Mouse (Mus musculus) liver, embryonic 16.5 days (tissue): ENCODE results near the gene Fuca1. TPM values are rescaled to one million over a fixed set of nuclear protein-coding genes. Genes with fewer than 3 reads are reported as not detected.

Experiments
- ATAC-seq: fragments of 200-750 bp; cut with Nextera tagmentation; 2 replicates; pipeline ENCODE4 v1.8.0; 2017; ENCODE audit warnings: low read depth, mild to moderate bottlenecking, moderate number of reproducible peaks, moderate library complexity
- H3K27ac ChIP-seq: fragments of 300-500 bp; sonication (generic); 2 replicates; pipeline ENCODE4 v1.5.1; 2014; ENCODE audit warnings: mild to moderate bottlenecking, low read length
- H3K27me3 ChIP-seq: fragments of 300-500 bp; sonication (generic); 2 replicates; pipeline ENCODE4 v1.6.1; 2014; ENCODE audit warnings: low read depth, low read length, mixed read lengths; ENCODE audit not compliant: control insufficient read depth, insufficient read depth
- H3K36me3 ChIP-seq: fragments of 300-500 bp; sonication (generic); 2 replicates; pipeline ENCODE4 v1.6.1; 2014; ENCODE audit warnings: mild to moderate bottlenecking; ENCODE audit not compliant: control insufficient read depth, insufficient read depth
- H3K4me1 ChIP-seq: fragments of 300-500 bp; sonication (generic); 2 replicates; pipeline ENCODE4 v1.6.1; 2014; ENCODE audit warnings: low read depth, low read length, mixed read lengths; ENCODE audit not compliant: control insufficient read depth
- H3K4me2 ChIP-seq: fragments of 300-500 bp; sonication (generic); 2 replicates; pipeline ENCODE4 v1.6.1; 2014; ENCODE audit warnings: low read depth, low read length, mixed read lengths
- H3K4me3 ChIP-seq: fragments of 300-500 bp; sonication (generic); 2 replicates; pipeline ENCODE4 v1.5.1; 2014; ENCODE audit warnings: low read depth, mild to moderate bottlenecking, low read length
- H3K9ac ChIP-seq: fragments of 300-500 bp; sonication (generic); 2 replicates; pipeline ENCODE4 v1.6.1; 2014; ENCODE audit warnings: low read depth, low read length
- H3K9me3 ChIP-seq: fragments of 300-500 bp; sonication (generic); replicated peaks from 2 replicates; pipeline ENCODE4 v1.6.1; 2016; ENCODE audit warnings: low read length; ENCODE audit not compliant: control insufficient read depth
- WGBS: fragments of 180-500 bp; shearing (Covaris S2); extraction: QIAGEN DNeasy Blood & Tissue Kit; methylation state at CpG from one replicate; pipeline ENCODE4 v1.1.7; 2014; ENCODE audit not compliant: insufficient replicate concordance; 5-methylcytosine and 5-hydroxymethylcytosine counted together
- polyA plus RNA-seq: library from polyadenylated mRNA; unstranded; fragments of >200 nt; fragmentation: Nextera tagmentation; extraction: Ambion mirVana; gene quantifications from 2 replicates; pipeline ENCODE4 v1.2.1, GENCODE M21; 2015

Fuca1 gene
- polyA plus RNA-seq, 1 experiment from 2014 or later = 28.0 TPM

DNA sequence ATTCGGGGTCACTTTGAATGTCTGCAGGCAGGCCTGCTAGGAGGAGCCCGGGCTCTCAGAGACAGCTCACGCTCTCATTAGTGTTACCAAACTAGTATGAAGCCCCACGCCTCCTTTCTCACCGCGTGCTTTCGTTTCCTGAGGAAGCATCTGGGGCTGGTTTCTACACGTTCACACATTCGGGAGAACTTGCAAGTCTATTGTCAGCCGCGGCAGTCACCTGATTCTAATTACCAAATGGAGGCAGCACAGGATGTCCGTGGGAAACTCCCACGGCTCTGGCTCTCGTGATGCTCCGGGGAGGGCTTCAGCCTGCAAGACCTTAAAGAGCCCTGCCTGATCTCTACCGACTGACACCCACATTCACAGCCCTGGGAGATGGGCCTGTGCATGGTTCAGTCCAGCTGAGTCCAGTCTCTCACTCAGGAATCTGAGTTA, 43.9 kb upstream of the Fuca1 start:
- ATAC-seq = no peak
- 2% methylated on average over 16 of the region's 16 CpGs for WGBS
- H3K27ac ChIP-seq = peak overlapping the region; percentile 82
- H3K9ac ChIP-seq = peak overlapping the region; percentile 59
- H3K4me3 ChIP-seq = peak overlapping the region; percentile 54
- peaks cover 37% of the 10 kb centered on the region for H3K4me1 ChIP-seq
- peak overlapping the region; percentile 75 for H3K4me2 ChIP-seq
- H3K27me3 ChIP-seq = no peaks in the 10 kb centered on the region
- H3K9me3 ChIP-seq = no peaks in the 10 kb centered on the region
- peaks cover 13% of the 10 kb centered on the region for H3K36me3 ChIP-seq

DNA sequence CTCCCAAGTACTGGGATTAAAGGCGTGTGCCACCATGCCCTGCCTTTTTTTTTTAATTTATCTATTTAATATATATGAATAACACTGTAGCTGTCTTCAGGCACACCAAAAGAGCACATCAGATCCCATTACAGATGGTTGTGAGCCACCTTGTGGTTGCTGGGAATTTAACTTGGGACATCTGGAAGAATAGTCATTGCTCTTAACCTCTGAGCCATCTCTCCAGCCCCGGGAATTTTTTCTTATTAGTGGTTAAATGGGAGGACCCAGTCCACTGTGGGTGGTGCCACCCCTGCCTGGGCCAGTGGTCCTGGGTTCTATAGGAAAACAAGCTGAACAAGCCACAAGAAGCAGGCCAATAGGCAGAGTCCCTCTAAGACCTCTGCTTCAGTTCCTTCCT, 42.8 kb upstream of the Fuca1 start:
- Histone ChIP-seq H3K9ac (no peak overlapping the region), H3K9me3 (no peaks in the 10 kb centered on the region), H3K36me3 (peaks cover 1% of the 10 kb centered on the region), H3K4me3 (no peak overlapping the region), H3K4me1 (peaks cover 31% of the 10 kb centered on the region), H3K27ac (no peak overlapping the region), H3K4me2 (no peak overlapping the region), H3K27me3 (no peaks in the 10 kb centered on the region)
- no peak for ATAC-seq
- 54% methylated on average over 2 of the region's 2 CpGs for WGBS

DNA sequence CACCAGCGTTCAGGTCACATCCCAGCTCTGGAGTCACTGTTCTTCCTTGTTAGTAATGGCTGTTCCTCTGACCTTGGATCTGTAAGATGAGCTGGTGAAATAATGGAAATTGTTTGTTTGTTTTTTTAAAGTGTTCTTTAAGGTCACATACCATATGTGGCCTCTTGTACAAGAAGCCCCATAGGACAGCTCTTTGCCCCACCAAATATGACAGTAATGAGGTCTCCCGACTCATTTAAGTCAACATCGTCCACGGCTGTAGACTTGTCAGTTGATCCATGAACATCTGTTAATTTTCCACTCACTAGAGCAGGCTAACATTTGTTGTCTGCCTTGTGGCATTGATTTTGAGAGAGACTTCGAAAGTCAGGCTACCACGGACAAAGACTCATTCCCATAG, 41.5 kb upstream of the Fuca1 start:
- H3K4me2 ChIP-seq = no peak overlapping the region
- no peak for ATAC-seq
- no peaks in the 10 kb centered on the region for H3K9me3 ChIP-seq
- no peaks in the 10 kb centered on the region for H3K36me3 ChIP-seq
- no peak overlapping the region for H3K27ac ChIP-seq
- peaks cover 35% of the 10 kb centered on the region for H3K4me1 ChIP-seq
- no peaks in the 10 kb centered on the region for H3K27me3 ChIP-seq
- H3K4me3 ChIP-seq = no peak overlapping the region
- WGBS = 72% methylated on average over 6 of the region's 6 CpGs
- no peak overlapping the region for H3K9ac ChIP-seq

DNA sequence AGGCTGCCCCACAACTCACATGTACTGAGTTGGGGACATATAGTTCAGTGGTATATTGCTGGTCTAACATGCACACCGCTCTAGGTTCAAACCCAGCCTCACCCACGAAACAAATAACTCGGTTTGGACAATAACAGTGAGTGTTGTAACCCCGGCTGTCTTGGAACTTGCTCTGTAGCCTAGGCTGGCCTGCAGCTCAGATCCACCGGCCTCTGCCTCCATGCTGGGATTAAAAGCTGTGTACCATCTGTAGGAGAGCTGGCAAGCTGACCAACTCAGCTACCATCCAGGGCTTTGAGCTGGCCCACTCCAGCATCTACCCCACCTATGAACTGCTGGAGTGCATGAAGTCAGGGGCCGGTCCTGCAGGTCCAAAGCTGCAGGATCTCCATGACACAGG, 40.5 kb upstream of the Fuca1 start:
- H3K27ac ChIP-seq = no peak overlapping the region
- 84% methylated on average over 6 of the region's 6 CpGs for WGBS
- H3K9ac ChIP-seq = no peak overlapping the region
- no peak overlapping the region for H3K4me3 ChIP-seq
- no peak overlapping the region for H3K4me2 ChIP-seq
- H3K36me3 ChIP-seq = no peaks in the 10 kb centered on the region
- H3K9me3 ChIP-seq = no peaks in the 10 kb centered on the region
- peaks cover 25% of the 10 kb centered on the region for H3K4me1 ChIP-seq
- no peaks in the 10 kb centered on the region for H3K27me3 ChIP-seq
- ATAC-seq = no peak

DNA sequence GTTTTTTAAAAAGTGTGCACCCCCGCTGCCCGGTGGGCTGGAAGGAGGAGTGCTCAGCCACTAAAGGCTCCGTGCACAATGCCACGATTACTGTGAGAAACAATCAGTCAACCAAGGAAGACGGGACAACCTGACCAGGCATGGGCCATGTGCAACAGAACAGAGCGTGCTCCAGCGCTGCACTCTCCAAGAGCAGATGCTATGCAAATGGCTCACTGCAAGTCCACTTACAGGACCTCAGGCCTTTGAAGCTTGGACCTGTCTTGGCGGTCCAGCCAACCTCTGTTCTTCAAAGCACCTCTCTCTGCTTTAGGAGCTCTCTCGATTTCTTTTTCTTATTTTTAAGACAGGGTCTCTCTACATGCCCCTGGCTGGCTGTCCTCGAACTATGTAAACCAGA, 40.0 kb upstream of the Fuca1 start:
- WGBS = 72% methylated on average over 10 of the region's 10 CpGs
- Histone ChIP-seq H3K9me3 (no peaks in the 10 kb centered on the region), H3K4me1 (peaks cover 20% of the 10 kb centered on the region), H3K36me3 (no peaks in the 10 kb centered on the region), H3K4me2 (no peak overlapping the region), H3K27ac (no peak overlapping the region), H3K4me3 (no peak overlapping the region), H3K27me3 (no peaks in the 10 kb centered on the region), H3K9ac (no peak overlapping the region)
- no peak for ATAC-seq

DNA sequence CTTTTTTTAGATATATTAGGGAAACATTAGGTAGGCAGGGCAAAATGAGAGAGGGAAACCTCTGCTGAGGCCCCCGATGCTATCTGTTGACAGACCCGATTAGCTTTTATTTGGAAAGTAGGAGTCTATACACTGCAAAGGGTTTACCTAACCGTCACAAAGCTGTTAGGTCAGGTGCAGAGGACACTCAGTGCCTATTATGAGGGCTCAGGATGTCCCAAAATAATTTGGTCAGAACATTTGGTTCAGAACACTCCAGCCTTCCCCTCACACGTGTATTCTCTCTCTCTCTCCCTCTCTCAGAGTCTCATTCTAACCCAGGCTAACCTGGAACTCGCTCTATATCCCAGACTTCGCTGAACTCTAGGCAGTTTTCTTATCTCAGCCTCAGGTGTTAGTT, 38.5 kb upstream of the Fuca1 start:
- no peaks in the 10 kb centered on the region for H3K27me3 ChIP-seq
- H3K4me2 ChIP-seq = no peak overlapping the region
- H3K27ac ChIP-seq = no peak overlapping the region
- H3K36me3 ChIP-seq = no peaks in the 10 kb centered on the region
- H3K9me3 ChIP-seq = no peaks in the 10 kb centered on the region
- H3K4me1 ChIP-seq = peaks cover 5% of the 10 kb centered on the region
- no peak overlapping the region for H3K4me3 ChIP-seq
- H3K9ac ChIP-seq = no peak overlapping the region
- no peak for ATAC-seq
- 58% methylated on average over 6 of the region's 6 CpGs for WGBS

DNA sequence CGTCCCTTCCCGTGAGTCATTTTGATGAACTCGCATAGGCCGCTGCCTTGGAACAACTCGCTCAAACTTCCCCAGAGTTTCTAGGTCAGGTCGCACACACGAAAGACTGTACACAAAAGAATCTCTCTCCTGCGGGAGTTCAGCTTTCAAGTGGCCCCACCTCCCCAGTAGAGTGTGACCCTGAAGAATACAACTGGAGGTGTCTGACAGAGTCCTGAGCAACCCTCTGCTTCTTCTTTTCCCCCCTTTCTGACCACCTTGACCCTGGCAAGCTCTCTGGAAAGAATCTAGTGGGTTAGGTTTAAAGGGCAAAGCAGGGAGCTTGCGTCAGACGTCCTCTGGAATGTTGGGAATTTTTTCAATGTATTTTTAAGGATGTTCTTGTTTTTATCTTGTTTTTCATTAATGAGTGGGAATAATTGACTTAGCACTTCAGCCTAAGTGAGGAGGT, 37.1 kb upstream of the Fuca1 start:
- Histone ChIP-seq H3K4me1 (peaks cover 4% of the 10 kb centered on the region), H3K4me3 (no peak overlapping the region), H3K36me3 (no peaks in the 10 kb centered on the region), H3K9ac (no peak overlapping the region), H3K9me3 (no peaks in the 10 kb centered on the region), H3K4me2 (no peak overlapping the region), H3K27me3 (no peaks in the 10 kb centered on the region), H3K27ac (peak overlapping the region; percentile 17; the same call in 1 of the 2 replicates)
- 56% methylated on average over 10 of the region's 10 CpGs for WGBS
- no peak for ATAC-seq

DNA sequence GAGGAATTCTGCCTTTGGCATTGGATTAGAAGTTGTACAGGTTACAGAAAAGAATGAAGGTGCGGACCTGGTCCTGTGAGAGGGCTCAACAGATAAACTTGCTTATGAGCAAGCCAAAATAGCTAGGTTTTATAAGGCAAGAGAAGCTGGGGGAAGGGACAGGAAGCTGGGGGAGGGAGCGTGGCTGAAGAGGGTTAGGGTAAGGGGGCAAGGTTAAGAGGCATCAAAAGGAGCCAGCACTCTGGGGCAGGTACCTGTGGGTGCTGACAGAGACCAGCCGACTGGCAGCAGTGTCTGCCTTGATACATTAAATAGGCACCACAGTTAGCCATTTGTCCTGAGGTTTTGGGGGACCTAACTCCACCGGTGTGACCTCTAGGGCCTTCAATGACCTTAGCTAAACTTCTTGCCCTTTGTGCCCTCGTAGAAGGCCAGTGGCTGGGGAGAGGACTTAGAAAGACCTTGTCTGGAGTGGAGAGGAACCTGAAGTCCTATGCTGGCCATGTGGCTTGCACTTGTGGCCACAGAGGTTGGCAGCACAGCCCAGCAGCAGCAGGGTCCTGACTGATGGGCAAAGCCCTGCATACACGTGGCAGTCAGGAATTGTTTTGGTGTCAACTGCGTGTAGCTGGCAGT, 36.5 kb upstream of the Fuca1 start:
- peaks cover 4% of the 10 kb centered on the region for H3K4me1 ChIP-seq
- no peaks in the 10 kb centered on the region for H3K36me3 ChIP-seq
- ATAC-seq = no peak
- WGBS = 43% methylated on average over 7 of the region's 7 CpGs
- H3K4me2 ChIP-seq = no peak overlapping the region
- no peaks in the 10 kb centered on the region for H3K27me3 ChIP-seq
- no peak overlapping the region for H3K4me3 ChIP-seq
- no peaks in the 10 kb centered on the region for H3K9me3 ChIP-seq
- no peak overlapping the region for H3K27ac ChIP-seq
- no peak overlapping the region for H3K9ac ChIP-seq

DNA sequence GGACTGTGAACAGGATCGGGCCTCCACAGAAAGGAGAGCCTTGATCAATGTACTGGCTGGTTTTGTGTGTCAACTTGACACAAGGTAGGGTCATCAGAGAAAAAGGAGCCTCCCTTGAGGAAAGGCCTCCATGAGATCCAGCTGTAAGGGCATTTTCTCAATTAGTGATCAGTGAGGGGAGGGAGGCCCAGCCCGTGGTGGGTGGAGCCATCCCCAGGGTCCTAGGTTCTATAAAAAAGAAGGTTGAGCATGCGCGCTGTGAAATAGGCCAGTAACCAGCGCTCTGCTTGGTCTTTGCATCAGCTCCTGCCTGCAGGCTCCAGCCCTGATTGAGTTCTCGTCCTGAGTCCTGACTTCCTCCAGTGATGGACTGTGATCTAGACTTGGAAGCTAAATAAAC, 36.0 kb upstream of the Fuca1 start:
- Histone ChIP-seq H3K4me3 (no peak overlapping the region), H3K27me3 (no peaks in the 10 kb centered on the region), H3K27ac (no peak overlapping the region), H3K36me3 (no peaks in the 10 kb centered on the region), H3K4me2 (no peak overlapping the region), H3K4me1 (peaks cover 4% of the 10 kb centered on the region), H3K9me3 (no peaks in the 10 kb centered on the region), H3K9ac (no peak overlapping the region)
- ATAC-seq = no peak
- 63% methylated on average over 6 of the region's 6 CpGs for WGBS
